Mouse (Mus musculus) midbrain, embryonic 15.5 days (tissue): ENCODE data around the gene Dmac2. TPM values are rescaled to one million over a fixed set of nuclear protein-coding genes. Genes with fewer than 3 reads are reported as not detected.

ENCODE experiments used
- ATAC-seq: fragments of 200-750 bp; cut with Nextera tagmentation; replicated peaks from 2 replicates; pipeline ENCODE4 v1.8.0; 2017; ENCODE audit warnings: moderate TSS enrichment
- H3K27ac ChIP-seq: fragments of 300-500 bp; sonication (generic); 2 replicates; pipeline ENCODE4 v1.5.1; 2015; ENCODE audit warnings: mild to moderate bottlenecking, inconsistent platforms
- H3K27me3 ChIP-seq: fragments of 300-500 bp; sonication (generic); replicated peaks from 2 replicates; pipeline ENCODE4 v1.6.1; 2015; ENCODE audit warnings: inconsistent platforms
- H3K36me3 ChIP-seq: fragments of 300-500 bp; sonication (generic); replicated peaks from 2 replicates; pipeline ENCODE4 v1.6.1; 2015; ENCODE audit warnings: inconsistent platforms
- H3K4me1 ChIP-seq: fragments of 300-500 bp; sonication (generic); 2 replicates; pipeline ENCODE4 v1.6.1; 2015; ENCODE audit warnings: inconsistent platforms
- H3K4me2 ChIP-seq: fragments of 300-500 bp; sonication (generic); 2 replicates; pipeline ENCODE4 v1.6.1; 2015; ENCODE audit warnings: inconsistent platforms, mild to moderate bottlenecking, moderate library complexity
- H3K4me3 ChIP-seq: fragments of 300-500 bp; sonication (generic); 2 replicates; pipeline ENCODE4 v1.5.1; 2015; ENCODE audit warnings: mild to moderate bottlenecking, inconsistent platforms
- H3K9ac ChIP-seq: fragments of 300-500 bp; sonication (generic); 2 replicates; pipeline ENCODE4 v1.6.1; 2015; ENCODE audit warnings: mild to moderate bottlenecking, inconsistent platforms
- H3K9me3 ChIP-seq: fragments of 300-500 bp; sonication (generic); 2 replicates; pipeline ENCODE4 v1.6.1; 2016; ENCODE audit warnings: inconsistent platforms
- WGBS: fragments of 180-500 bp; shearing (Covaris S2); methylation state at CpG from one replicate; pipeline ENCODE4 v1.1.7; 2015; ENCODE audit warnings: mixed read lengths; 5-methylcytosine and 5-hydroxymethylcytosine counted together
- polyA plus RNA-seq: library from polyadenylated mRNA; unstranded; fragments of >200 nt; fragmentation: Nextera tagmentation; extraction: Ambion mirVana; gene quantifications from 2 replicates; pipeline ENCODE4 v1.2.1, GENCODE M21; 2015

Gene Dmac2
- polyA plus RNA-seq, 1 experiment from 2014 or later = 44.2 TPM

GRCm38 (mm10) chr7:25620751-25621150 lies 1.5 kb downstream of the Dmac2 start:
- no peaks in the 10 kb centered on the region for H3K9me3 ChIP-seq
- peaks cover 8% of the 10 kb centered on the region for H3K4me1 ChIP-seq
- H3K27me3 ChIP-seq = no peaks in the 10 kb centered on the region
- no peak overlapping the region for H3K4me3 ChIP-seq
- 88% methylated on average over 11 of the region's 11 CpGs for WGBS
- ATAC-seq = no peak
- no peak overlapping the region for H3K27ac ChIP-seq
- no peak overlapping the region for H3K4me2 ChIP-seq
- no peak overlapping the region for H3K9ac ChIP-seq
- peaks cover 2% of the 10 kb centered on the region; the same call in 1 of the 2 replicates for H3K36me3 ChIP-seq

DNA sequence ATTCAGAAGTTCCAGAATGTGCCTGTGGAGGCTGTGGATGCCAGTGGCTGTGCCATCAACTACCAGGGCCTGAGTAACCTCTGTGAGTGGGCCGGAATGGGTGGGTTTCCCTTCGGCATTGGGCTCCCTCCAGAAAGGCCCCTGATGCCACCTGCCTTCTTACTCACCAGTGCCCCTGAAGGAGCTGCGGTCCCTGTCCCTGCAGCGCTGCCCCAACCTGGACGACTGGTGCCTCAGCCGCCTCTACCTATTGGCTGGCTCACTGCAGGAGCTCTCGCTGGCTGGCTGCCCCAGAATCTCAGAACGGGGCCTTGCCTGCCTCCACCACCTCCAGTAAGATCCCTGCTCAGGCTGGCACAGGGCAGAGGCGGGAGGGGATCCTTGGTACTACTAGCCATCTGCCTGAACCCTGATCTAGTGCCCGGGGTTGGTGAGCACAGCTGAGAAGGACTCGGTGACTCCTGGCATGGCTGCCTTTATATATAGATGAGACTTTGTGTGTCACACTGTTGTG lies 4.7 kb downstream of the Dmac2 start:
- Histone ChIP-seq H3K4me2 (no peak overlapping the region), H3K9me3 (no peaks in the 10 kb centered on the region), H3K36me3 (peaks cover 2% of the 10 kb centered on the region; the same call in 1 of the 2 replicates), H3K9ac (no peak overlapping the region), H3K4me1 (peaks cover 14% of the 10 kb centered on the region), H3K27ac (no peak overlapping the region), H3K4me3 (no peak overlapping the region), H3K27me3 (peaks cover 13% of the 10 kb centered on the region)
- 89% methylated on average over 11 of the region's 11 CpGs for WGBS
- ATAC-seq = no peak

DNA sequence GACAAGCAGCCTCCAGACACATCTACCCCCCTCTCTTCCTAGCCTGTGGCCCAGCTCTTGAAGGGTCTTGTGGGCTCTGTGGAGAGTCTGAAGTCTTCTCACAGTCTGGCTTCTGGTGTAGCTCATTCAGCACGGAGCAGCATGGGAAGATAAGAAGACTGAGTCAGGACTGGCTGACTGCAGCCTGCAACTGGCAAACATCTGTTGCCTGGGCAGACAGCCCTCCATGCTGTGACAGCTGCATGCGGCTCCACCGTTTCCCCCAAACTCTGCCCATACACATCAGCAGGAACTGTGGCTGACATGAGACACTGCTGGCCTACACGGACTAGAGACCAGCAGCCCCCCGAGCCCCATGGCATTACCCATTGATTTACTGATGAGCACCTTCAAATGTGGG lies 5.6 kb downstream of the Dmac2 start:
- Histone ChIP-seq H3K4me2 (no peak overlapping the region), H3K27ac (no peak overlapping the region), H3K9ac (no peak overlapping the region)

GRCm38 (mm10) chr7:25625594-25626250 lies 6.5 kb downstream of the Dmac2 start:
- no peaks in the 10 kb centered on the region for H3K9me3 ChIP-seq
- WGBS = 80% methylated on average over 10 of the region's 10 CpGs
- H3K27me3 ChIP-seq = peaks cover 16% of the 10 kb centered on the region
- no peak overlapping the region for H3K27ac ChIP-seq
- ATAC-seq = no peak
- H3K4me3 ChIP-seq = no peak overlapping the region
- H3K4me1 ChIP-seq = peaks cover 6% of the 10 kb centered on the region
- H3K4me2 ChIP-seq = no peak overlapping the region
- H3K9ac ChIP-seq = no peak overlapping the region
- H3K36me3 ChIP-seq = peaks cover 12% of the 10 kb centered on the region

More for the DNA sequence above, 5.6 kb downstream of the Dmac2 start:
- H3K9me3 ChIP-seq = no peaks in the 10 kb centered on the region
- WGBS = 85% methylated on average over 5 of the region's 5 CpGs
- no peak overlapping the region for H3K4me3 ChIP-seq
- no peak for ATAC-seq
- peaks cover 3% of the 10 kb centered on the region; the same call in 1 of the 2 replicates for H3K36me3 ChIP-seq
- H3K27me3 ChIP-seq = peaks cover 16% of the 10 kb centered on the region
- peaks cover 11% of the 10 kb centered on the region for H3K4me1 ChIP-seq

DNA sequence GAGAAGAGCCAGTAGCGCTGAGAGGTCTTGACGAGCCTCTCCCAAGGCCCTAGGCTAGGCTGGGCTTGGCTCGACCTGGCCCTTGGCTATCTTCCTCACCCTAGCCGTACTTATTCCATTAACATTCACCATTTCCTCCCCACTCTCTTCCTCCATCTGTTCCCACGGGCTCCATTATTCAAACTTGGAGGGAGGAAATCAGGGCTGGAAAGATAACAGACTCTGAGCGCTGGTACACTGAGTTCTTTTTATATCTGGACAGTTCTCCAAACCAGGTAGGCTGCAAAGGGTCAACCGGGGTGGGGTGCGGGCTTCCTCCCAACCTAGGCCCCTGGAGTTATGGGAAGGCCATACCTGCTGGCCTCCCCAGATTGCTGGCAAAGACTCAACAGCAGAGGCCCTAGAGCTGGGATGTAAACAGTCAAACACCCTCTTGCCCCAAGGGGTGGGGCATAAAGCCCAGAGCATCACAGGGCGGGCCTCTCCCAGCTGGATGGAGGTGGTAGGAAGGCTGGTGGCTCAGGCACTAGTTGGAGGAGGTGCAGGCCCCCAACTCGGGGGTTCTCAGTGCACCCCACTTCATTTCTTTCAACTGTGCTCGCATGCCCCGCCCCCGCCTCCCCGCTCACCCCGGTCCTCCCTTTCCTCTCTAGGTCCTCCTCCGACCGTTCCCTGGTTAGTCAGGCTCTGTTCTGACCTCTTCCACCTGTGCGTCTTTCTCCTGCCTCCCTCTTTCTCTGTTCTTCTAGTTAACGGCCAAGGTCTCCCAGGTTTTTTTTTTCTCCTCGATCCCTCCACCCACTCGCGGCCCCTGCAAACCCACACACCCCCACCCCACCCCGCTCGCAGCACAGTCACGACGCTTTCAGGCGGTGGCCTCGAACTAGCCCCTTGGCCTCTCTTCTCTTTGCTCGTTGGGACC lies 7.6 kb downstream of the Dmac2 start, which contains the start of gene B3gnt8:
TSS of gene B3gnt8 (plus strand) at position 146 of the 922 bp plus-strand sequence.
- Histone ChIP-seq H3K4me1 (peaks cover 6% of the 10 kb centered on the region), H3K27me3 (peaks cover 16% of the 10 kb centered on the region), H3K4me2 (peak within 1 kb of the TSS; percentile 35), H3K36me3 (peaks cover 19% of the 10 kb centered on the region), H3K9me3 (no peaks in the 10 kb centered on the region), H3K9ac (0 out of 2 replicates have a peak within 1 kb of the TSS, but pooled peaks have one; percentile 9), H3K4me3 (peak within 1 kb of the TSS; percentile 4; the same call in 1 of the 2 replicates), H3K27ac (no peak within 1 kb of the TSS)
- no peak for ATAC-seq
- 22% methylated on average over 29 of the region's 29 CpGs for WGBS

- Histone ChIP-seq H3K4me1 (peaks cover 6% of the 10 kb centered on the region), H3K4me3 (peak overlapping the region; percentile 4; the same call in 1 of the 2 replicates), H3K27ac (no peak overlapping the region), H3K9ac (0 out of 2 replicates have a peak overlapping the region, but pooled peaks have one; percentile 9), H3K36me3 (peaks cover 19% of the 10 kb centered on the region), H3K4me2 (peak overlapping the region; percentile 35), H3K9me3 (no peaks in the 10 kb centered on the region), H3K27me3 (peaks cover 16% of the 10 kb centered on the region)
- 19% methylated on average over 38 of the region's 38 CpGs for WGBS
- ATAC-seq = no peak
Measured at GRCm38 (mm10) chr7:25627431-25628322, 8.5 kb downstream of the Dmac2 start.

DNA sequence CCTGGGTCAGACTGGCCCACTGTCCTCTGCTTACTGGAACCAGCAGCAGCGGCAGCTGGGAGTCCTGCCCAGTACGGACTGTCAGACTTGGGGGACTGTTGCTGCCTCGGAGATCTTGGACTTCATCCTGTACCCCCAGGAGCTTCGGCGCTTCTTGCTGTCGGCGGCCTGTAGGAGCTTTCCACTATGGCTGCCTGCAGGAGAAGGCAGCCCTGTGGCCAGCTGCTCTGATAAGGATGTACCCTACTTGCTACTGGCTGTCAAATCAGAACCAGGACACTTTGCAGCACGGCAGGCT lies 9.1 kb downstream of the Dmac2 start:
- Histone ChIP-seq H3K4me3 (no peak overlapping the region), H3K27me3 (peaks cover 16% of the 10 kb centered on the region), H3K9me3 (no peaks in the 10 kb centered on the region), H3K27ac (no peak overlapping the region), H3K4me1 (peaks cover 6% of the 10 kb centered on the region), H3K9ac (no peak overlapping the region), H3K4me2 (no peak overlapping the region), H3K36me3 (peaks cover 23% of the 10 kb centered on the region)
- no peak for ATAC-seq
- WGBS = 69% methylated on average over 8 of the region's 8 CpGs

- Histone ChIP-seq H3K9me3 (no peaks in the 10 kb centered on the region), H3K9ac (no peak overlapping the region), H3K4me1 (no peaks in the 10 kb centered on the region), H3K36me3 (peaks cover 32% of the 10 kb centered on the region), H3K4me3 (no peak overlapping the region), H3K27me3 (peaks cover 14% of the 10 kb centered on the region), H3K4me2 (no peak overlapping the region), H3K27ac (no peak overlapping the region)
- ATAC-seq = no peak
- 91% methylated on average over 5 of the region's 5 CpGs for WGBS
Measured at GRCm38 (mm10) chr7:25632679-25633078, 13.5 kb downstream of the Dmac2 start.

DNA sequence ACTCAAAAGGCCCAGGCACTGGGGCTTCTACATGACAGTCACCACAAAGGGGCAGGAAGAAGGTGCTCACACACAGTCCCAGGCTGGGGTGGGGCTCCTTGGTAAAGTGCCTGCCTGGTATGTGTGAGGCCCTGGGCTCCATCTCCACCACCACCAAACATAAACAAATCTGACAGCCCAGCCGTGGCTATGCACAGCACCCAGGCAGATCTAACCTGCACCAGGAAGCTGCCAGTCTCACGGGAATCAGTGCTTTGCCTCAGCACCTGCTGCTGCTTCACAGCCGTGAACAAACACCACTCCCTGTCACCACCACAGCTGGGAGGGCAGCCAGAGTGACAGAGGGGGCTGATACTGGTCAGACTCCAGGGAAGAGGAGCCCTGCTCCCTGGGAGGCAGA lies 17.2 kb downstream of the Dmac2 start:
- WGBS = 72% methylated on average over 3 of the region's 3 CpGs
- Histone ChIP-seq H3K36me3 (peaks cover 20% of the 10 kb centered on the region; the same call in 1 of the 2 replicates), H3K27ac (no peak overlapping the region), H3K27me3 (no peaks in the 10 kb centered on the region), H3K9me3 (no peaks in the 10 kb centered on the region), H3K9ac (no peak overlapping the region), H3K4me3 (no peak overlapping the region), H3K4me1 (no peaks in the 10 kb centered on the region), H3K4me2 (no peak overlapping the region)
- ATAC-seq = no peak

GRCm38 (mm10) chr7:25637099-25637498 lies 17.9 kb downstream of the Dmac2 start:
- ATAC-seq = no peak
- Histone ChIP-seq H3K4me1 (no peaks in the 10 kb centered on the region), H3K9me3 (no peaks in the 10 kb centered on the region), H3K4me3 (no peak overlapping the region), H3K9ac (no peak overlapping the region), H3K36me3 (peaks cover 18% of the 10 kb centered on the region; the same call in 1 of the 2 replicates), H3K4me2 (no peak overlapping the region), H3K27me3 (no peaks in the 10 kb centered on the region), H3K27ac (no peak overlapping the region)
- 89% methylated on average over 5 of the region's 5 CpGs for WGBS

DNA sequence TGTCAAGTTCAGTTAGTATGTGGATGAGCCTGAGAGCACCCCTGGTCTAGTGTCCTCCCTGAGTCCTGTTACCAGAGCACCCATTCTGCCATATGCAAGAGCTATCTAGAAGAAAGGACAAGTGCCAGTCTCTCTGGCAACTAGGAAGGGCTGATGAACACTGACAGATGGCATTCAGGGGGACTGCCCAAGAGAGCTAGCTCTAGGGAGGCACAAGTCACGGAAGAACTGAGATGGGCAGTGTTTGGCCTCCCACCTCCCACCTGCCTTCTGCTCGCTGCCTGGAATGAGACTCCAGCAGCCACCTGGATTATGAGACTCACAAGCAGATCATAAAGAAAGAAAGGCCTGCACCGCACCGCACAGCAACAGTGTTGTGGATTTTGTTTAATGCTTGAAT lies 20.5 kb downstream of the Dmac2 start:
- H3K9ac ChIP-seq = no peak overlapping the region
- no peak overlapping the region for H3K4me2 ChIP-seq
- H3K9me3 ChIP-seq = no peaks in the 10 kb centered on the region
- no peaks in the 10 kb centered on the region for H3K4me1 ChIP-seq
- H3K4me3 ChIP-seq = no peak overlapping the region
- no peaks in the 10 kb centered on the region for H3K27me3 ChIP-seq
- no peak for ATAC-seq
- WGBS = 89% methylated on average over 4 of the region's 4 CpGs
- no peak overlapping the region for H3K27ac ChIP-seq
- H3K36me3 ChIP-seq = peaks cover 9% of the 10 kb centered on the region; the same call in 1 of the 2 replicates
